Mouse (Mus musculus): Measurements from ENCODE around the gene Neo1.

GRCm38 (mm10) chr9:58989255-58989928 lies 46.8 kb downstream of the Neo1 start:
- no peak for TF ChIP-seq CTCF (IDR thresholded peaks at IDR 0.05; ENCODE audit: low read depth, low read length)
- TF ChIP-seq GATA1 (IDR thresholded peaks at IDR 0.05; ENCODE audit: borderline replicate concordance, low read length): no peak
- TF ChIP-seq TAL1 (conservative IDR thresholded peaks at IDR 0.05; ENCODE audit: low read depth, low read length): no peak
- no peak for TF ChIP-seq GATA2 (IDR thresholded peaks at IDR 0.05; ENCODE audit: borderline replicate concordance, low read depth, low read length)
